Mouse (Mus musculus) myocyte (in vitro differentiated cells): ENCODE results near the gene Slc37a3. TPM values are rescaled to one million over a fixed set of nuclear protein-coding genes. Genes with fewer than 3 reads are reported as not detected.

Source experiments
- H3K27me3 ChIP-seq: one replicate; pipeline ENCODE4 v1.6.1; 2011; ENCODE audit not compliant: control insufficient read depth, insufficient read depth, insufficient read length
- H3K36me3 ChIP-seq: one replicate; pipeline ENCODE4 v1.6.1; 2011; ENCODE audit not compliant: control insufficient read depth, insufficient read depth
- H3K4me2 ChIP-seq: one replicate; pipeline ENCODE4 v1.6.1; 2011; ENCODE audit warnings: low read depth, control low read depth
- H3K4me3 ChIP-seq: one replicate; pipeline ENCODE4 v1.5.1; 2011; ENCODE audit warnings: mild to moderate bottlenecking, control low read depth, moderate library complexity
- H3K79me2 ChIP-seq: one replicate; pipeline ENCODE4 v1.6.1; 2011; ENCODE audit not compliant: control insufficient read depth, insufficient read depth
- H3ac ChIP-seq: one replicate; pipeline ENCODE4 v1.6.1; 2011; ENCODE audit not compliant: control insufficient read depth, insufficient read length
- CEBPB ChIP-seq: IDR thresholded peaks from 2 replicates; pipeline ENCODE4 v1.6.1; 2011; ENCODE audit warnings: mild to moderate bottlenecking, moderate library complexity; ENCODE audit not compliant: poor library complexity, insufficient read depth, severe bottlenecking
- E2F4 ChIP-seq: IDR thresholded peaks from one replicate; pipeline ENCODE4 v1.6.1; 2011; ENCODE audit warnings: mild to moderate bottlenecking, control low read depth, moderate library complexity; ENCODE audit not compliant: insufficient read depth
- MAX ChIP-seq: IDR thresholded peaks from one replicate; pipeline ENCODE4 v1.6.1; 2011; ENCODE audit warnings: low read depth, mild to moderate bottlenecking, control low read depth
- MYOD1 ChIP-seq, 3 experiments: IDR thresholded peaks; one replicate each; pipeline ENCODE4 v1.6.1; 2011; ENCODE audit warnings: control low read depth in 2 of 3, low read depth in 2 of 3, mild to moderate bottlenecking in 2 of 3, moderate library complexity in 1 of 3; ENCODE audit not compliant: insufficient read length in 2 of 3, control insufficient read depth in 1 of 3
- MYOG ChIP-seq, 3 experiments: IDR thresholded peaks; one replicate each; pipeline ENCODE4 v1.6.1; 2011; ENCODE audit warnings: control low read depth in 2 of 3, low read depth in 2 of 3, mild to moderate bottlenecking in 2 of 3; ENCODE audit not compliant: insufficient read length in 2 of 3, control insufficient read depth in 1 of 3, insufficient read depth in 1 of 3
- POLR2A ChIP-seq: IDR thresholded peaks from one replicate; pipeline ENCODE4 v1.6.1; 2011; ENCODE audit warnings: low read depth, mild to moderate bottlenecking, control low read depth, moderate library complexity; ENCODE audit not compliant: insufficient read length
- POLR2AphosphoS2 ChIP-seq: IDR thresholded peaks from one replicate; pipeline ENCODE4 v1.6.1; 2011; ENCODE audit warnings: low read depth, control low read depth; ENCODE audit not compliant: insufficient read length
- REST ChIP-seq: IDR thresholded peaks from one replicate; pipeline ENCODE4 v1.6.1; 2011; ENCODE audit warnings: mild to moderate bottlenecking, control low read depth, moderate library complexity; ENCODE audit not compliant: insufficient read depth, insufficient read length
- SRF ChIP-seq: IDR thresholded peaks from one replicate; pipeline ENCODE4 v1.6.1; 2011; ENCODE audit warnings: low read depth; ENCODE audit not compliant: control insufficient read depth, insufficient read length
- TCF12 ChIP-seq: IDR thresholded peaks from one replicate; pipeline ENCODE4 v1.6.1; 2011; ENCODE audit warnings: mild to moderate bottlenecking, control low read depth; ENCODE audit not compliant: poor library complexity, insufficient read depth, severe bottlenecking
- TCF3 ChIP-seq: IDR thresholded peaks from one replicate; pipeline ENCODE4 v1.6.1; 2011; ENCODE audit warnings: low read depth, control low read depth; ENCODE audit not compliant: insufficient read length
- USF1 ChIP-seq: IDR thresholded peaks from one replicate; pipeline ENCODE4 v1.6.1; 2011; ENCODE audit warnings: low read depth, mild to moderate bottlenecking, control low read depth, moderate library complexity
- polyA plus RNA-seq: library from polyadenylated mRNA; unstranded; fragments of >200 nt; fragmentation: generic; extraction: Trizol; gene quantifications from one replicate; pipeline ENCODE4 v1.2.1, GENCODE M21; 2012; ENCODE audit warnings: missing spikeins

The Slc37a3 gene
- polyA plus RNA-seq, result 18.3 TPM

DNA sequence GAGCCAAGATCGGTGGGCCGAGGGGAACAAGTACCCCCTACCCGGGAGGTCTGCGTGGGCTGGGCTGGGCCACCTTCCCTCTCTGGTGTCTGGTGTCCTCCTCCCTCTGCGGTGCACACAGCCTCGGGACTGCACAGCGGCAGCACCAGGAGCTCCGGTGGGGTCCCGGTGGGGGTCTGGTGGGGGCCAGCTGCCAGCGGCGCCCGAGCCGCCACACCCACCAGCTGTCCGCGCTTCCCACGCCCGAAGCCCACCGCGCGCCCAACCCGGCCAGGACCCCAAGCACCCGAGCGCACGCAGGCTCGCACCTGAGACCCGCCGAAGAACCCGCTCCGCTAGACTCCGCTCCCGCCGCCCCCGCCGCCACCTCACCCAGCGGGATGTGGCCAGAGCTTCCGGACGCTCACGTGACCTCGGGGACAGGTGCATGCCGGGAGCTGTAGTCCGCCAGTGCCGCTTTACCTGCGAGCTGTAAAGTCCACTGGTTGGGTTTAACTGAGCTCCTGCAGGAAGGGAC lies at the start of gene Slc37a3:
TSS of gene Slc37a3 (minus strand) at position 365 of the 517 bp plus-strand sequence.
- Histone ChIP-seq H3K4me2 (peak within 1 kb of the TSS; percentile 79), H3K27me3 (no peaks in the 10 kb centered on the region), H3K36me3 (no peaks in the 10 kb centered on the region), H3K79me2 (no peaks in the 10 kb centered on the region), H3ac (peak within 1 kb of the TSS; percentile 22), H3K4me3 (peak within 1 kb of the TSS; percentile 55)
- TF ChIP-seq POLR2A (peak; percentile 77), USF1 (peak; percentile 97), MYOD1 (IDR thresholded peaks at IDR 0.05; ENCODE audit: control insufficient read depth in 1 of 3, insufficient read length in 2 of 3, low read depth in 2 of 3) (peak in 1 of 3 experiments; percentile 66), MYOG (IDR thresholded peaks at IDR 0.05; ENCODE audit: control insufficient read depth in 1 of 3, insufficient read depth in 1 of 3, insufficient read length in 2 of 3, low read depth in 2 of 3) (peak in 2 of 3 experiments; percentile 34 to 44), TCF3 (no peak), CEBPB (no peak), POLR2AphosphoS2 (peak; percentile 38)

DNA sequence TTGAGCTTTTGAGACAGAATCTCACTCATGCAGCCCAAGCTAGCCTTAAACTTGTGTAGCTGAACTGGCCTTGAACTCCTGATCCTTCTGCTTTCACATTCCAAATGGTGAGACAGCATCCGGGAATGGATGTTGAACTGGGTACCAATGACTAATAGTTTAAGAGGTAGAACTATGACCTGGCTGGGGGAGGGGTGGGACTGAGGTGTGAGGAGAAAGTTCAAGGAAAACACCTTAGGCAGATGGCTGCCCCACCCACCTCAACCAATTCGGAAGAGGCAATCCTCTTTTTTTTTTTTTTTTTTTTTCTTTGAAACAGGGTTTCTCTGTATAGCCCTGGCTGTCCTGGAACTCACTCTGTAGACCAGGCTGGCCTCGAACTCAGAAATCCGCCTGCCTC lies 49.2 kb upstream of the Slc37a3 start:
- no peaks in the 10 kb centered on the region for H3K27me3 ChIP-seq
- no peaks in the 10 kb centered on the region for H3K36me3 ChIP-seq
- TF ChIP-seq SRF (no peak), MYOD1 (IDR thresholded peaks at IDR 0.05; ENCODE audit: control insufficient read depth in 1 of 3, insufficient read length in 2 of 3, low read depth in 2 of 3) (no peak), USF1 (no peak), MYOG (IDR thresholded peaks at IDR 0.05; ENCODE audit: control insufficient read depth in 1 of 3, insufficient read depth in 1 of 3, insufficient read length in 2 of 3, low read depth in 2 of 3) (no peak), TCF12 (no peak), MAX (no peak), POLR2A (no peak), CEBPB (no peak), REST (no peak), E2F4 (no peak), POLR2AphosphoS2 (no peak), TCF3 (no peak)
- no peak overlapping the region for H3ac ChIP-seq
- no peak overlapping the region for H3K4me2 ChIP-seq
- H3K79me2 ChIP-seq, result no peaks in the 10 kb centered on the region
- no peak overlapping the region for H3K4me3 ChIP-seq

DNA sequence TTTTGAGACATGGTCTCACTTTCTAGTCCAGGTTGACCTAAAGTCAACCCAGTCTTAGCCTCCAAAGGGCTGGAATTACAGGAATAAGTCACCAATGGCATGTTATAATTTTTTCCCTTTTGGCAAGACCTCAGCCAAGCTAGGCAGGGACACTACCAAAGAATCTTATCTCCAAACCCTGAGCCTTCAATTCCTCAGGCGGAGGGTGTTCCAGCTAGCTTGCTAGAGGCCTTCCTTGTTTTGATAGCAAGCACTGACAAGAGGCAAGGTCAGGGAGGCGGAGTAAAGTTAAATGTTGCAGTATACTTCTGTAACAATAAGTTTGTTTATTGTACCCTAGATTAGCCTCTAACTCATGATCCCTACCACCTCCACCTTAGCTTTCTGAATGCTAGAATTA lies 47.7 kb upstream of the Slc37a3 start:
- TF ChIP-seq CEBPB, result no peak
- no peak for TF ChIP-seq MYOG (IDR thresholded peaks at IDR 0.05; ENCODE audit: control insufficient read depth in 1 of 3, insufficient read depth in 1 of 3, insufficient read length in 2 of 3, low read depth in 2 of 3)
- TF ChIP-seq MAX, result no peak
- TF ChIP-seq E2F4, result no peak
- no peak for TF ChIP-seq MYOD1 (IDR thresholded peaks at IDR 0.05; ENCODE audit: control insufficient read depth in 1 of 3, insufficient read length in 2 of 3, low read depth in 2 of 3)
- no peak for TF ChIP-seq POLR2AphosphoS2
- TF ChIP-seq USF1, result no peak
- TF ChIP-seq SRF, result no peak
- Histone ChIP-seq H3ac (no peak overlapping the region), H3K4me2 (no peak overlapping the region), H3K36me3 (no peaks in the 10 kb centered on the region), H3K27me3 (no peaks in the 10 kb centered on the region), H3K79me2 (no peaks in the 10 kb centered on the region), H3K4me3 (no peak overlapping the region)

DNA sequence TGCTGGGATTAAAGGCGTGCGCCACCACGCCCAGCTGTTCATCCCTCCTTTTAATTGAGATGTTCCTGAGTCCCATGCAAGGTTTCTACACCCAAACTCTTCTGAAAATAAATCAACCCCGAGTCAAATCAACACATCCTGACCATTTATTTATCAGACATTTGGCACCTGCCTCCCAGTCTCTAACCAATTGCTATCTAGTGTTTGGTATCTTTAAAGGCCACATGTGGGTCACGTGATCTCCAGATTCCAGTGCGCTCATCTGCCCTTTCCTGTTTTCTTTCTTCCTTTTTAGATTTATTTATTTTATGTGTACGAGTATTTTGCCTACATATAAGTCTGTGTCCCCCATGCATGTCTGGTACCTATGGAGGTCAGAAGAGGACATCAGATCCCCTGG lies 46.2 kb upstream of the Slc37a3 start:
- Histone ChIP-seq H3K79me2 (no peaks in the 10 kb centered on the region), H3ac (no peak overlapping the region), H3K4me3 (no peak overlapping the region), H3K36me3 (no peaks in the 10 kb centered on the region), H3K27me3 (no peaks in the 10 kb centered on the region), H3K4me2 (no peak overlapping the region)
- TF ChIP-seq SRF (no peak), POLR2A (no peak), CEBPB (no peak), MYOG (IDR thresholded peaks at IDR 0.05; ENCODE audit: control insufficient read depth in 1 of 3, insufficient read depth in 1 of 3, insufficient read length in 2 of 3, low read depth in 2 of 3) (no peak), POLR2AphosphoS2 (no peak), MYOD1 (IDR thresholded peaks at IDR 0.05; ENCODE audit: control insufficient read depth in 1 of 3, insufficient read length in 2 of 3, low read depth in 2 of 3) (no peak), REST (no peak), TCF3 (no peak), E2F4 (no peak), USF1 (no peak), MAX (no peak), TCF12 (no peak)

DNA sequence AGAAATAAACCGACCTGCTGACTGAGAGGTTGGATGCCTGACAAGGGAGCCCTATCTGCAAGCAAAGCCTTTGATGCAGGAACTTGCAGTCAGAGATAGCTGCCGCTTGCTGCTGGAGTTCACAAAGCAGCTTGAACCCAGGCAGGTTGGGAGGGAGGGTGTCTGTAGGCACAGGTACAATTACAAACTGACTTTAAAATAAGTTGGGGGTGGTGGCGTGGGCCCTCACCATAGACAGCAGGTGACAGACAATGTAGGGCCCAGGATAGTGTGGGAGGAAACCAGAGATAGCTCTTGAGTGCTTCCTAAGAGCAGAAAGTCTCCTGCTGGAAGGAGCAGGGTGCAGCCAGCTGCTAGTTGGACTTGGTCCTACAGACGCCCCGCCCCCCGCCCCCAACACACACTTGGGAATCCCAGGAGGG lies 45.7 kb upstream of the Slc37a3 start:
- Histone ChIP-seq H3K36me3 (no peaks in the 10 kb centered on the region), H3ac (no peak overlapping the region), H3K4me3 (no peak overlapping the region), H3K27me3 (no peaks in the 10 kb centered on the region), H3K4me2 (no peak overlapping the region), H3K79me2 (no peaks in the 10 kb centered on the region)
- TF ChIP-seq USF1 (no peak), POLR2A (no peak), MYOG (IDR thresholded peaks at IDR 0.05; ENCODE audit: control insufficient read depth in 1 of 3, insufficient read depth in 1 of 3, insufficient read length in 2 of 3, low read depth in 2 of 3) (no peak), TCF12 (no peak), SRF (no peak), MAX (no peak), REST (no peak), MYOD1 (IDR thresholded peaks at IDR 0.05; ENCODE audit: control insufficient read depth in 1 of 3, insufficient read length in 2 of 3, low read depth in 2 of 3) (no peak), POLR2AphosphoS2 (no peak), TCF3 (no peak), E2F4 (no peak), CEBPB (no peak)
